Mouse (Mus musculus) testis, adult 2 months (tissue): ENCODE measurements at regions not wholly inside any gene's neighbourhood (a gene's known extent, or its start where the extent isn't known, plus 50 kb on each side); places are given as distances from the start of the nearest gene placed in this dataset.

Experiments used
- CTCF ChIP-seq: fragments of 200-500 bp; IDR thresholded peaks from 2 replicates; pipeline ENCODE4 v1.5.1; 2012; ENCODE audit warnings: low read depth, mild to moderate bottlenecking, inconsistent platforms, low read length, moderate library complexity; ENCODE audit not compliant: control insufficient read depth, insufficient read depth, insufficient replicate concordance
- POLR2A ChIP-seq: fragments of 200-500 bp; IDR thresholded peaks from 2 replicates; pipeline ENCODE4 v1.6.1; 2012; ENCODE audit warnings: low read depth, mild to moderate bottlenecking, inconsistent platforms, low read length, moderate library complexity; ENCODE audit not compliant: control insufficient read depth

DNA sequence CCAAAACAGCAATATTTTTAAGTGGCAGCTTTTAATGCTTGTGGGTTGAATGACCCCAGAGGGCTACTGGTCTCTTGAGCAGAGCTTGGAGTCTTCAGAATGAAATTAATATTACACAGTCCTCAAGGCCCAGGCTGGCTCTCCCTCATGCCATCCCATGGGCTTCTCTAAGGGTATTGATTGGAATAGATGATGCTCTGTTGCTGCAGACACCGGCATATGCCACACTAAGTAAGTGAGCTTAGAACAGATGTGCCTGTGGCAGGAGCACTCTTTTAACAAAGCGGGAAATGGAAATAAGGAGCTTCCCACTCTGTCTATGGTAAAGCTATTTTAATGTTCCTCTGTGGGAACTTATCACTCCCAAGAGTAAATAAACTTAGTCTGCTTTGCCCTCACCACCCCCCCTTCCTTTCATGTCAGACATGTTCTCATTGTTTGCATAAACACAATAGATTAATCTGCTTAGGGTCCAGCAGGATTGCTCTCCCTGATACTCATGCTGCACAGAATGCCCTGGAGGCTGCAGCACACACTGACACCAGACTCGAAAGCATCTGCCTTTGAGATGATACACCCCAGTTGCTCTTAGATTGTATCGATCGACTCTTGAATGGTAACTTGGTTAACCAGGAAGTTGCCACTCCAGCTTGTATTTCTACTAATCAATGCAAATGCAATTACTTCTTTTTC, 294.5 kb upstream of the Adamts16 start:
- no peak for TF ChIP-seq POLR2A
- no peak for TF ChIP-seq CTCF
